Mouse (Mus musculus) brain, adult 2 months (tissue): ENCODE measurements around the gene Cds2.
"Not testable (repeated sequence)": the region's sequence is repeated elsewhere in the genome, so short reads cannot be mapped to it uniquely, and the experiment has no call there.

Experiments used
- DNase-seq: peaks from one replicate; pipeline ENCODE4 v3.0.0; 2011; ENCODE audit warnings: low read depth, low spot score

The Cds2 gene

GRCm38 (mm10) chr2:132265196-132265595 lies 2.2 kb downstream of the Cds2 start:
- no peak for DNase-seq

- no peak for DNase-seq
Measured at GRCm38 (mm10) chr2:132266086-132266485, 3.1 kb downstream of the Cds2 start.

- DNase-seq: no peak
Measured at GRCm38 (mm10) chr2:132269217-132269616, 6.3 kb downstream of the Cds2 start.

GRCm38 (mm10) chr2:132270331-132270951 lies 7.5 kb downstream of the Cds2 start:
- DNase-seq: no peak

GRCm38 (mm10) chr2:132272694-132273389 lies 9.9 kb downstream of the Cds2 start:
- DNase-seq: peak; percentile 51

GRCm38 (mm10) chr2:132275527-132275926 lies 12.6 kb downstream of the Cds2 start:
- DNase-seq: no peak

GRCm38 (mm10) chr2:132276249-132276648 lies 13.3 kb downstream of the Cds2 start:
- no peak for DNase-seq

- DNase-seq: no peak
Measured at GRCm38 (mm10) chr2:132278273-132278853, 15.4 kb downstream of the Cds2 start.

GRCm38 (mm10) chr2:132279336-132279882 lies 16.5 kb downstream of the Cds2 start:
- DNase-seq: no peak

GRCm38 (mm10) chr2:132279978-132280377 lies 17.0 kb downstream of the Cds2 start:
- DNase-seq: no peak

- peak; percentile 73 for DNase-seq
Measured at GRCm38 (mm10) chr2:132280518-132281120, 17.7 kb downstream of the Cds2 start.

GRCm38 (mm10) chr2:132281560-132282452 lies 18.9 kb downstream of the Cds2 start:
- DNase-seq: no peak

GRCm38 (mm10) chr2:132282453-132283174 lies 19.7 kb downstream of the Cds2 start:
- no peak for DNase-seq

GRCm38 (mm10) chr2:132283236-132284070 lies 20.5 kb downstream of the Cds2 start:
- DNase-seq: no peak

- no peak for DNase-seq
Measured at GRCm38 (mm10) chr2:132284492-132285139, 21.7 kb downstream of the Cds2 start.

GRCm38 (mm10) chr2:132285722-132286121 lies 22.8 kb downstream of the Cds2 start:
- not testable (repeated sequence) for DNase-seq

GRCm38 (mm10) chr2:132286376-132287076 lies 23.6 kb downstream of the Cds2 start:
- DNase-seq: peak; percentile 81

- not testable (repeated sequence) for DNase-seq
Measured at GRCm38 (mm10) chr2:132289213-132289612, 26.3 kb downstream of the Cds2 start.
